Mouse (Mus musculus): Measurements from ENCODE around the gene Agpat3.

The Agpat3 gene

DNA sequence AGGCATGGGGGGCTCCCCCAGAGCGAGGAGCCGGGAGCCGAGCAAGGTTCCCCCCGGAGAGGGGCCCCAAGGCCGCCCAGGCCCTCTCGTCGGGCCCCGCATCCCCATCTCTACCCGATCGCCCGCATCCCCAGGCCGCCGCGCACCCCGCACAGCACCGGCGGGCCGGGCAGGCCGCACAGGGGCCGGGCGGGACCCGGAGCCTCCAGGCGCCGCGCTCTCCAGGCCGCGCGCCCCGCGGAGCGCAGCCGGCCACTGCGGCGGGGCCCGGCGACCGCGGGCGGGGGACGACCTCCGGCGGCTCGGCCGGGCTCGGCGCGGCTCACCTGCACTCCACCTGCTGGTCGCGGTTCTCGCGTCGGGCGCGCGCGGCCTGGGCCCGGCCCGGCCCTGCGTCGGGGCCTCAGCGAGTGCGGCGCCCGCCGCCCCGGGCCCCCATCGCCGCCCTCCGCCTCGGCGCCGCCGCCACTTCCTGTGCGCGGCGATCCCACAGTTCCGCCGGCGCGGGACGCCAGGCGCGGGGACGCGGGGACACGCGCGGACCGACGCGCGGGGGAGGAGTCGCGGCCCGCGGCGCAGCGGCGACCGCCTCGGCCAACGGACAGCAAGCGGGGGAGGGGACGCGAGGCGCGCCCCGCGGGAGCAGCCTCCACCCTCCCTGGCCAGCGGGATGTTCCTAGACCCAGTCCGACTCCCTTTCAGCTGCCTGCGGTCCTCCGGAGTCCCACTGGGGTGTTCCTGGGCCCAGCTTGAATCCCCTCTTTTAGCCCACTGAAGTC lies at the start of gene Agpat3:
Gene Agpat3, minus strand, starts transcription at position 603 of the 779 bp plus-strand sequence.
- DNase-seq (ENCODE audit: low read depth, low spot score) = peak; percentile 62

- DNase-seq (ENCODE audit: low read depth, low spot score) = no peak
Observed at GRCm38 (mm10) chr10:78401127-78401526, 48.8 kb upstream of the Agpat3 start.

DNA sequence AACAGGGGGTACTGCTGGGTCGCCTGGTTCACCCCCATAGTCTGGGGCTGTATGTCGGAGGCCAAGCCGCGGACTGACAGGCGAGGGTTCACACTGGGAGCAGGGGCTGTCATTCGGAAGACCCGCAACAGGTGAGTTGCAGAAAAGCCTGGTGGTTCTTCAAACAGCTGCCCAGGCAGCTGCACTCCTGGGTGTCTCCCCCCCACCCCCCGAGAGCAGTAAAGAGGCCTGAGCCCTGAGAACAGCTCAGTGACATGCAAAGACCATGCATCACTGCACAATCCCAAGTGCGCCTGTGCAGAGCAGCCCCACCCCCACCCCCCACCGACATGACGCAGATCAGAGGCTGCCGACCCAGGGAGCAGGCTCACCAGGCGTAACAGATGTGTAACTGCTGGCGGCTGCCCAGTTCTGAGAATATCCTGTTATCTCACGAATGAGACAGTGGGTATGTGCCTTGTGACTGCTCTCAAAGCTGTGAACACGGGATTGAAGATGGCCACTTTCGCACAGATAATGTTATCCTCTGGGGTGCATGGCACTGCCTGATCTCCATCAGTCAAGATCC lies 46.9 kb upstream of the Agpat3 start:
- DNase-seq (ENCODE audit: low read depth, low spot score) = peak; percentile 75

DNA sequence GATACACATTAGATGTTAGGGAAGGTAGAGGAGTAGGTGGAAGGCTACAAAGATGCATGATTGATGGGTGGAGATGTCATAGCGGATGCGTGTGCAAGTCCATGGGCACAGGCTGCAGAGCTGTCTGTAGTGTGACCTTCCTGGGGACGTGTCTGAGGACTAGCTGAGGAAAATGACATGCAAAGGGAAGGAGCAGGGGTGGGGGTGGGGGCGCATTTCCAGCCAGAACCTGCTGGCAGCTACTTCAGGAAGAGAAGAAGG lies 44.3 kb upstream of the Agpat3 start:
- DNase-seq (ENCODE audit: low read depth, low spot score) = no peak

- peak; percentile 95 for DNase-seq (ENCODE audit: low read depth, low spot score)
Observed at GRCm38 (mm10) chr10:78395819-78396624, 43.7 kb upstream of the Agpat3 start.

DNA sequence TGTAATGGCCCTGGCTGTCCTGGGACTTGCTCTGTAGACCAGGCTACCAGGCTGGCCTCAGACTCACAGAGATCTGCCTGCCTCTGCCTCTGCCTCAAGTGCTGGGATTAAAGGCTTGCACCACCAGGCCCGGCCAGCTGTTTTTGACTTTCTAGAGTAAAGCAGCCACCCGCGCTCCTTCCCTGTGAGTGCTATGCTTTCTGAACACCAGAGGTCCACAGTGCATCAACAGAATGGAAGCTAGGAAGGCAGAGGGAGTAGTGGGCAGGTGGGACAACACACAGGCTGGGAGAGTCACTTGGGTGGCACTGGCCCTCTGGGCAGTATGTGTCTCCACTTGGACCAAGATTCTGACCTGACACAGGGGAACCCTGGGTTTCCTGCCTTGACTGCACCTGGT lies 43.1 kb upstream of the Agpat3 start:
- DNase-seq (ENCODE audit: low read depth, low spot score) = no peak

DNA sequence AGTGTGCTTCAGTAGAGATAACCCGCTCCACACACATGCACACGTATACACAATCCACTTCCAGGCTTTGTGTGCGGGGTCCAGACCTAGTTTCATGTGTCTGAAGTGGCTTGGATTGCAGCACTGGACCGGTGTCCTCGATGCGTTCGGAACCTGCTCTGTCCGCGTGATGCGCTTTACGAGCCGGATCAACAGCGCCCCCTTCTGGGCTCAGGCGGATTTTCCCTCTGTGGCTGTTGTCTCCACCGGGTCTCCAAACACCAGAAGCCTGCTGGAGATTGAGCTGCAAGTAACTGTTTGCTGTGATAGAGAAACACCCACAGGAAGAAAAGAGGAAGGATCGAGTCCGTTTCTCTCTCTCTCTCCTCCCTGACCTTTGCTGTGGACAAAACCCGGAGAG lies 39.8 kb upstream of the Agpat3 start:
- peak; percentile 83 for DNase-seq (ENCODE audit: low read depth, low spot score)

DNA sequence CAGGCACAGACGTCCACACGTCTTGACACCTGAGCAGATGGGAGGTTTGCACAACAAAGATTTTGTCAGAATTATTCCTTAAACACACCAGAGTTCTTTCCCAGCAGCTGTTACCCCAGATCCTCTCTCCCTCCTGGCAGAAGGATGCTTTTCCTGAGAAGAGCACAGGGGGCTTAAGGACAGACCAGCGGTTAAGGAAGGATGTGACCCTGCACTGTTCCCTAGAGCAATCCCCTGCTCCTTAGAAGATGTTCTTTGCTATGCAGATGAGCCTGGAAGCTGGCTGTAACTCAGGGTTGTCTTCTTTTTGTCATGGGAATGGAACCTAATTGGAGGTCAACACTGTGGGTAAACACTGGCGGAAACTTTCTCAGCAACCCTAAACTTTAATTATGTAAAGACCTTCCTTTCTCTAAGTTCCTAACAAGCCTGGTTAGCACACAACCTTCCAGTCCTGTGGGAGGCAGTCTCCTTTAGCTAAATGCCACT lies 38.7 kb upstream of the Agpat3 start:
- no peak for DNase-seq (ENCODE audit: low read depth, low spot score)

- no peak for DNase-seq (ENCODE audit: low read depth, low spot score)
Observed at GRCm38 (mm10) chr10:78388216-78388980, 36.1 kb upstream of the Agpat3 start.

DNA sequence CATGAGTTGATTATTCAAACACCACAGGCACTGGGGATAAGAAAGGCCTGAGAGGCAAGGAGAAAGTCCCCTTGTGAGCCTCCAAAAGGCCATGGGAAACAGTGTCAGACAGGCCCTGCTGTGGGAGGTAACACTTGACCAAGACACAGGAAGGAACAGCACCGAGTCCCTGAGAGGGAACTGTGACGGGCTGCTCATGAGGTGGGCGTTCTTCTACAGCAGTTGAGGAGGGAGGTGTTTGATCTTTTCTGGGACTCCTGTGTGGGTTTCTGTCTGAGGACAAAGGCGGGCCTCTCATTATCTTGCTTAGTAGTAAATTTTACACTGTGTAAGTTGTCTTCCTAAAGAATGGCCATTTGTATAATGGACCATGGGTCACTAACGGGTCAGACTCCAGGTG lies 33.2 kb upstream of the Agpat3 start:
- DNase-seq (ENCODE audit: low read depth, low spot score) = no peak

DNA sequence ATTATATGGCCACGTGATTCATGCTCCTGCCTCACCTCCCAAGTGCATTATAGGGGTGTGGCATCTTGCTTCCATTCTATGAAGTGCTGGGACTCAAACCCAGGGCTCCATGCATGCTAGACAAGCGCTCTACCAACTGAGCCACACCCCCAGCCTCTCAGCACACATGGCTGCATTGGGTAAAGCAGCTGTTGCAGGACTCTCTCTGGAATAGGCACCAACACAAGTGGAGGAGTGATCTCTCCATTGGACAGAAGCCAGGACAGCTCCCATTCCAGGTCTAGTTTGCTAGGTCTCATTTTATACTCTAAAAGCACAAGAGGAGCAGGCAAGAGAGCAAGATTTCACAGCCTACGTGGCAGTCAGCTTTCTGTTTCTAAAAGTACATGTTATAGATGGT lies 31.3 kb upstream of the Agpat3 start:
- DNase-seq (ENCODE audit: low read depth, low spot score) = no peak

- no peak for DNase-seq (ENCODE audit: low read depth, low spot score)
Observed at GRCm38 (mm10) chr10:78378516-78378915, 26.2 kb upstream of the Agpat3 start.

- DNase-seq (ENCODE audit: low read depth, low spot score) = no peak
Observed at GRCm38 (mm10) chr10:78372681-78373668, 20.7 kb upstream of the Agpat3 start.

DNA sequence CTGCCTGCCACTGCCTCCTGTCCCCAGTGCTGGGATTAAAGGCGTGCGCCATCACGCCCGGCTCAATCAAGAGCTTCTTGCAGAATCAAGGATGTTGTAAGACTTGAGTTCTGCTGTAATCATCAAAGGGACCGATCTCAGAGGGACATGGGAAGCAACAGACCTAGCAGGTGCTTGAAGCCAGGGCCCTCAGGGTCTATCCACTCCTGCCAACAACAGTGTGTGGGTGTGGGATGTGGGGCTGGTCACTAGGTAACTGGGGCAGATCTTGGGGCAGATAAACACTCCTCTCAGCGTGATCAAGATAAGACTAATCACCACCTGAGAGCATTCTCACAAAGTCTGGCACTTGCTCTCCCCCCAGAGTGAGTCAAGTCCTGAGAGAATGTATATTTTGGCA lies 19.5 kb upstream of the Agpat3 start:
- DNase-seq (ENCODE audit: low read depth, low spot score) = no peak

DNA sequence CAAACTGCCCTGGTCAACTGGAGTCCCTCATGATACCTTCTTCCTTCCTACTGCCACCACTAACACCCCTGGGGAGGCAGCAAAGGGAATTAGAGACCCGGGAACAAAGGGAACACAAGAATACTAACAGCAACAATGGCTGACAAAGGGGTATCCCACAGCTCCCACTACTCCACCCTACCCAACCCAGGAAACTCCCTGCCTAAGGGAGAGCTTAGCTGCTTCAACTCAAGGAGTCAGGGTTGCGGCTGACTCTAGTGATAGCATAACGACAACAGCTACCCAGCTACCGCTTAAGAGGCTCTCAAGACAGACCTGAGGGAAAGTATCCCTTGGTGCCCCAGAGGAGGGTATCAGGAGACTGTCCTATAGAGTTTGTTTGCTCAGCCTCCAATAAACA lies 15.3 kb upstream of the Agpat3 start:
- DNase-seq (ENCODE audit: low read depth, low spot score) = no peak

- DNase-seq (ENCODE audit: low read depth, low spot score) = no peak
Observed at GRCm38 (mm10) chr10:78366851-78367312, 14.6 kb upstream of the Agpat3 start.

DNA sequence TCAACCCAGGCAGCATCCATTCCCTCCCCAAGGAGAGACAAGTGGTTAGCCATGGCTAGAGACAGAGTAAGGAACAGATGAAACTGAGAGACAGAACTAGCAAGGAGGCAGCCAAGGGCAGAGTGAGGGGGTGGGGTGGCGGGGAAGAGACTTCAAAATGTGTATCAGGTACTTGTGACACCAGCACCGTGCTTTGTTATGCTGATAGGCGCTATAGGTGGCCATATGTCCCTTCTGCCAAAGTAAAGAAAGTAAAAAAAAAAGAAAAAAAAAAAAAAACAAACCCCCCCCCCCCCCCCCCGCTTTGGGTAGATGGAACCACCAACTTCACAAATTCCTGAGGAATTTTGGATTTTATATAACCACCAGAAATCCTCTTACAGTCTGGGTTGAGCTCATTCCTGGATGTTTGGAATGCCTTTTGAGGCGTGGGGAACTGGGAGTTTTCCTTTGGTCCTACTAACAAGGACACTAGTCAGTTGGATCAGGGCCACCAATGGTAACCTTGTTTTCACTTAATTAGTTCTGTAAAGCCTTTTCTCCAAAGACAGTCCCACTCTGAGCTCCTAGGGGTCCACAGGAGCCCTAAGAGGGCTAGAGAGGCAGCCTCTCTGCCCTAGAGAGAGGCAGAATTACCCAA lies 14.0 kb upstream of the Agpat3 start:
- DNase-seq (ENCODE audit: low read depth, low spot score) = no peak

- no peak for DNase-seq (ENCODE audit: low read depth, low spot score)
Observed at GRCm38 (mm10) chr10:78365555-78365954, 13.3 kb upstream of the Agpat3 start.

- no peak for DNase-seq (ENCODE audit: low read depth, low spot score)
Observed at GRCm38 (mm10) chr10:78364106-78364505, 11.8 kb upstream of the Agpat3 start.

- DNase-seq (ENCODE audit: low read depth, low spot score) = no peak
Observed at GRCm38 (mm10) chr10:78363366-78363765, 11.1 kb upstream of the Agpat3 start.
